Mouse (Mus musculus): Measurements from ENCODE around the gene Zbtb6. TPM values are rescaled to one million over a fixed set of nuclear protein-coding genes. Genes with fewer than 3 reads are reported as not detected.
A peak's percentile ranks its signal among the peaks of the same experiment; 100 is the strongest.

Zbtb6 gene
- 2.4 and 3.6 TPM in 2 replicates for polyA plus RNA-seq (2015; fragmentation: Nextera tagmentation; extraction: Ambion mirVana)

- no peaks in the 10 kb centered on the region for H3K27me3 ChIP-seq
- H3K4me3 ChIP-seq (replicated peaks) = peak within 1 kb of the TSS; percentile 93
- H3K36me3 ChIP-seq = no peaks in the 10 kb centered on the region
- H3K4me2 ChIP-seq = peak within 1 kb of the TSS; percentile 89
- H3K9me3 ChIP-seq (replicated peaks) = no peaks in the 10 kb centered on the region
- under 1% methylated on average over 51 of the region's 51 CpGs for WGBS (ENCODE audit: insufficient replicate concordance)
- DNase-seq (peak; percentile 94), ATAC-seq (ENCODE audit: low read depth) (peak; percentile 98)
- H3K4me1 ChIP-seq (replicated peaks) = peaks cover 41% of the 10 kb centered on the region
- peak within 1 kb of the TSS; percentile 88 for H3K27ac ChIP-seq
- H3K9ac ChIP-seq = peak within 1 kb of the TSS; percentile 93
Measured at GRCm38 (mm10) chr2:37442611-37443591, at the start of gene Zbtb6, which contains the start of the genes Zbtb26 and Rabgap1. Gene Zbtb6, minus strand, starts transcription at chr2:37443171. Gene Zbtb26, minus strand, starts transcription at chr2:37443135. Gene Rabgap1, plus strand, starts transcription at chr2:37443279.

- no peaks in the 10 kb centered on the region for H3K27me3 ChIP-seq
- no peak overlapping the region for H3K27ac ChIP-seq
- ATAC-seq (ENCODE audit: low read depth) (no peak), DNase-seq (no peak)
- 82% methylated on average over 2 of the region's 2 CpGs for WGBS (ENCODE audit: insufficient replicate concordance)
- peaks cover 14% of the 10 kb centered on the region for H3K36me3 ChIP-seq
- H3K4me2 ChIP-seq = no peak overlapping the region
- peaks cover 12% of the 10 kb centered on the region for H3K4me1 ChIP-seq (replicated peaks)
- no peak overlapping the region for H3K9ac ChIP-seq
- H3K4me3 ChIP-seq (replicated peaks) = no peak overlapping the region
- no peaks in the 10 kb centered on the region for H3K9me3 ChIP-seq (replicated peaks)
Measured at GRCm38 (mm10) chr2:37488956-37489355, 46.0 kb upstream of the Zbtb6 start.

GRCm38 (mm10) chr2:37486408-37486807, 43.4 kb upstream of the Zbtb6 start:
- Histone ChIP-seq H3K36me3 (peaks cover 14% of the 10 kb centered on the region), H3K4me1 (replicated peaks) (peaks cover 12% of the 10 kb centered on the region), H3K9ac (no peak overlapping the region), H3K27me3 (no peaks in the 10 kb centered on the region), H3K9me3 (replicated peaks) (no peaks in the 10 kb centered on the region), H3K27ac (no peak overlapping the region), H3K4me2 (no peak overlapping the region), H3K4me3 (replicated peaks) (no peak overlapping the region)
- ATAC-seq (ENCODE audit: low read depth) = peak; percentile 84
- DNase-seq = no peak

- Histone ChIP-seq H3K36me3 (peaks cover 11% of the 10 kb centered on the region), H3K4me3 (replicated peaks) (no peak overlapping the region), H3K27ac (no peak overlapping the region), H3K4me1 (replicated peaks) (peaks cover 21% of the 10 kb centered on the region), H3K27me3 (no peaks in the 10 kb centered on the region), H3K4me2 (no peak overlapping the region), H3K9me3 (replicated peaks) (no peaks in the 10 kb centered on the region), H3K9ac (no peak overlapping the region)
- DNase-seq (peak; percentile 10), ATAC-seq (ENCODE audit: low read depth) (no peak)
- WGBS (ENCODE audit: insufficient replicate concordance) = 83% methylated on average over 1 of the region's 1 CpGs
Measured at GRCm38 (mm10) chr2:37485370-37485769, 42.4 kb upstream of the Zbtb6 start.

- Histone ChIP-seq H3K27ac (no peak overlapping the region), H3K9ac (no peak overlapping the region), H3K27me3 (no peaks in the 10 kb centered on the region), H3K36me3 (peaks cover 11% of the 10 kb centered on the region), H3K4me1 (replicated peaks) (peaks cover 28% of the 10 kb centered on the region), H3K9me3 (replicated peaks) (no peaks in the 10 kb centered on the region), H3K4me3 (replicated peaks) (no peak overlapping the region), H3K4me2 (no peak overlapping the region)
- WGBS (ENCODE audit: insufficient replicate concordance) = 56% methylated on average over 2 of the region's 2 CpGs
- ATAC-seq (ENCODE audit: low read depth) = no peak
- no peak for DNase-seq
Measured at GRCm38 (mm10) chr2:37484165-37484564, 41.2 kb upstream of the Zbtb6 start.

- DNase-seq (no peak), ATAC-seq (ENCODE audit: low read depth) (peak; percentile 63)
- 59% methylated on average over 2 of the region's 2 CpGs for WGBS (ENCODE audit: insufficient replicate concordance)
- H3K9me3 ChIP-seq (replicated peaks) = no peaks in the 10 kb centered on the region
- H3K9ac ChIP-seq = no peak overlapping the region
- peaks cover 16% of the 10 kb centered on the region for H3K4me1 ChIP-seq (replicated peaks)
- no peak overlapping the region for H3K27ac ChIP-seq
- H3K36me3 ChIP-seq = peaks cover 35% of the 10 kb centered on the region
- H3K27me3 ChIP-seq = no peaks in the 10 kb centered on the region
- no peak overlapping the region for H3K4me2 ChIP-seq
- no peak overlapping the region for H3K4me3 ChIP-seq (replicated peaks)
Measured at GRCm38 (mm10) chr2:37480039-37480438, 37.1 kb upstream of the Zbtb6 start.

- H3K9ac ChIP-seq = no peak overlapping the region
- peaks cover 16% of the 10 kb centered on the region for H3K4me1 ChIP-seq (replicated peaks)
- no peaks in the 10 kb centered on the region for H3K27me3 ChIP-seq
- H3K4me2 ChIP-seq = no peak overlapping the region
- ATAC-seq (ENCODE audit: low read depth) = no peak
- H3K9me3 ChIP-seq (replicated peaks) = no peaks in the 10 kb centered on the region
- DNase-seq = no peak
- H3K4me3 ChIP-seq (replicated peaks) = no peak overlapping the region
- H3K36me3 ChIP-seq = peaks cover 35% of the 10 kb centered on the region
- no peak overlapping the region for H3K27ac ChIP-seq
Measured at GRCm38 (mm10) chr2:37479559-37479958, 36.6 kb upstream of the Zbtb6 start.

GRCm38 (mm10) chr2:37466266-37466665, 23.3 kb upstream of the Zbtb6 start:
- Histone ChIP-seq H3K27ac (no peak overlapping the region), H3K27me3 (no peaks in the 10 kb centered on the region), H3K4me1 (replicated peaks) (peaks cover 9% of the 10 kb centered on the region; the same call in 1 of the 2 replicates), H3K9me3 (replicated peaks) (no peaks in the 10 kb centered on the region), H3K9ac (no peak overlapping the region), H3K4me3 (replicated peaks) (no peak overlapping the region), H3K36me3 (peaks cover 7% of the 10 kb centered on the region; the same call in 1 of the 2 replicates), H3K4me2 (no peak overlapping the region)
- 69% methylated on average over 4 of the region's 4 CpGs for WGBS (ENCODE audit: insufficient replicate concordance)
- no peak for ATAC-seq (ENCODE audit: low read depth)
- DNase-seq = no peak

- H3K27ac ChIP-seq = no peak overlapping the region
- no peaks in the 10 kb centered on the region for H3K36me3 ChIP-seq
- no peak for ATAC-seq (ENCODE audit: low read depth)
- no peak overlapping the region for H3K4me3 ChIP-seq (replicated peaks)
- H3K9ac ChIP-seq = no peak overlapping the region
- H3K9me3 ChIP-seq (replicated peaks) = no peaks in the 10 kb centered on the region
- no peak overlapping the region for H3K4me2 ChIP-seq
- DNase-seq = no peak
- no peaks in the 10 kb centered on the region for H3K27me3 ChIP-seq
- WGBS (ENCODE audit: insufficient replicate concordance) = 79% methylated on average over 4 of the region's 4 CpGs
- peaks cover 6% of the 10 kb centered on the region; the same call in 1 of the 2 replicates for H3K4me1 ChIP-seq (replicated peaks)
Measured at GRCm38 (mm10) chr2:37460707-37461106, 17.7 kb upstream of the Zbtb6 start.

- Histone ChIP-seq H3K4me3 (replicated peaks) (peak overlapping the region; percentile 94), H3K4me2 (peak overlapping the region; percentile 94), H3K36me3 (no peaks in the 10 kb centered on the region), H3K4me1 (replicated peaks) (peaks cover 37% of the 10 kb centered on the region), H3K9me3 (replicated peaks) (no peaks in the 10 kb centered on the region), H3K27ac (peak overlapping the region; percentile 82), H3K27me3 (no peaks in the 10 kb centered on the region), H3K9ac (peak overlapping the region; percentile 95)
- WGBS (ENCODE audit: insufficient replicate concordance) = 0% methylated on average over 21 of the region's 24 CpGs
- DNase-seq (no peak), ATAC-seq (ENCODE audit: low read depth) (peak; percentile 62)
Measured at GRCm38 (mm10) chr2:37452376-37452760, 9.4 kb upstream of the Zbtb6 start.

- peak overlapping the region; percentile 94 for H3K4me3 ChIP-seq (replicated peaks)
- no peaks in the 10 kb centered on the region for H3K36me3 ChIP-seq
- H3K9me3 ChIP-seq (replicated peaks) = no peaks in the 10 kb centered on the region
- peak overlapping the region; percentile 95 for H3K9ac ChIP-seq
- no peaks in the 10 kb centered on the region for H3K27me3 ChIP-seq
- WGBS (ENCODE audit: insufficient replicate concordance) = 6% methylated on average over 42 of the region's 44 CpGs
- H3K4me2 ChIP-seq = peak overlapping the region; percentile 94
- DNase-seq = peak; percentile 91
- peak; percentile 99 for ATAC-seq (ENCODE audit: low read depth)
- peak overlapping the region; percentile 82 for H3K27ac ChIP-seq
- H3K4me1 ChIP-seq (replicated peaks) = peaks cover 37% of the 10 kb centered on the region
Measured at GRCm38 (mm10) chr2:37451667-37452375, 8.8 kb upstream of the Zbtb6 start.
